Mouse (Mus musculus) brain, adult 2 months (tissue): Measurements from ENCODE around the gene Slc2a12.
A peak's percentile ranks its signal among the peaks of the same experiment; 100 is the strongest.

Experiments used
- DNase-seq: peaks from one replicate; pipeline ENCODE4 v3.0.0; 2011; ENCODE audit warnings: low read depth, low spot score

Gene Slc2a12

DNA sequence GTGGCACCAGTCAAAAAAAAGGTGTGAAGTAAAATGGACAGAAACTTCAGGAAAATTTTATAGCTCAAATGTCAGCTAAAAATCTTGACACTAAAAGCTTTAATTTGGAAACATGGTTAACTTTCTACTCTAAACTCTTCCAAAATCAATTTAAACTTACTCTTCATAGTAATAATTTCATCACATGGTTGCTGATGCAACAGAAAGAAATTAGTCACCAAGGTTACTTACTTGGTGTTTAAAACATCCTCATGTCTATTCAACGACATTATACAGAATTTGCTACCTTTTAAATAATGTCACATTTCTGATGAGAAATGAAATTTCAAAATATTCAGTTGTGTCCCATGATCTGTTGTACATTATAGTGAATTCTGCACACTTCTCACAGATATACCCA, 83.4 kb downstream of the Slc2a12 start:
- DNase-seq: no peak

DNA sequence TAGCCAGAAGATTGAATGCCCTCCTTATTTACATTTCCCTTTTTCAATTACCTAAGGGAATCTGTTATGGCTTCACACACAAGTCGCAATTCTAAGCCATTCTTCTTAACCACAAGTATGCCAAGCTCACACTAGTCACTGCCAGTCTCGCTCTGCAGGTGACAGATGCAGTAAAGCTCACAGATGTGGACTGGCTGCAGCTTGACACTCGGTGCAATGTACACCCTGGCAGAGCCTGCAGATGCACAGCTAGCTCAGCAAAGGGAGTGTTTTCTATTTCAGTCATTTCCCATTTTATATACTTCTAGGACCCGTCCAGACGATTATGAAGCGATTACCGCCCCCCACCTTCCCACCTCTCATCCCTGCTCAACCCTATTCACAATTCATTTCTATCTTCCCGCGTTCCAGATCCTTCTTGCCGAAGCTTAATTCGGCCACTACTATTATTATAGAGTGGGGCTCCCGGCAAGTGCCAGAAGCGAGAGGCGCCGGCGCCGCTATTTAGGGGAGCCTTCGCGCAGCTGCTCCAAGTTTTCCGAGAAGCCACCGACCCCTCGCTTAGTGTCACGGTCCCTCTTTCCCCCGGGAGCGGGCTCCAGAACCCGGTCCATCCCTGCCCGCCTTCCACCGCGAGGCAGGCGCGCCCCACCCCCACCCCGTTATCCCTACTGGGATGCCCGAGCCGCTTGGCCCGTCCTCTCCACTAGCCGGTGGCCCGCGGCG, 85.6 kb downstream of the Slc2a12 start:
- peak; percentile 58 for DNase-seq

DNA sequence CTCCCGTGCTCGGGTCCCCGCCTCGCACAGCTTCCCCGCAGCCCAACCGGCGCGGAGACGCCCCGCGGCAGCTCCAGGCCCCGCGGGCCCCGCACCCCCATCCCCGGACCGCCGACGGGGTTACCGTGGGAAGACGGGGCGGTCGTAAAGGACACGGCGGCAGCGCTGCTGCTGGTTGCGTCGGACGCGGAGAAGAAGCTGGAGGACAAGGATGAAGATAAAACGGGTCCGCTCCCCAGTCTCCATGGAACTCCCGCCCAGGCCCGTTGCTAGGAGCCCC, 86.1 kb downstream of the Slc2a12 start:
- DNase-seq: no peak

DNA sequence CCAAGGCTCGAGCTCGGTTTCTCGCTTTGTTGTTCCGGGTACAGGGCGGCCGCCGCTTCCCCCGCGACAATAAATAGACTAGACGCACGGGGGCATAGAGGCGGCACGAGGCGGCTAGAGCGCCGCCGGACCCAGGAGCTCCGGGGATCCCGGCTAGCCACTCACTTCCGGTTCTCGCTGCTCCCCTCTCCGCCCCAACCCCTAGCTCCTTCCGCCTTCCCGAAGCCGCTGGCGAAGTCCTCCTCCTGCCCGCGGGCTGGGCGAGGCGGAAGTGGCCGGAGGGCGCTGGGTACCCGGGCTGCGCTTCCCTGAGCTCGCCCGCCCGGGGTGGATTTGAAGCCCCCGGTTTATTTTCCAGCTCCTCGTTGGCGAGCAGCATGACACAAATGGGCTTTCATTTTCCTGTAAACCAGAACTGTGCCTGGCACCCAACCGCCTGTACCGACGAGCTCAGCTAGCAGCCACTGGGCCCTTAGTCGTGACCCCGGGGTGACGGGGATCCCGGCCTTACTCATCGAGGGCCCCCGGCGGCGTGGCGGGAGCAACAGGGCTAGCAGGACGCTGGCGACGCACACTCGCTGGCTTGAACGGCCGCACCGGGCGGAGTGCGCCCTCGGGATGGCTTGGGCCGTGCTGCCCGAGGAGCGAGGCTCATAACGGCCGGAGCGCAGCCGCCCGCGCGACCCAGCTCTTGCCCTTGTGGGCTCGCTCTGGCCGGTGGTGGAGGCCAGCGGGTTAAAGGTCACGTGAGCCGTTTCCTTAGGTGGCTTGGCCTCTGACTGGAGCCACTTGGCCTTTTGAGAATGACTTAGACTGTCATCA, 86.7 kb downstream of the Slc2a12 start, which contains the start of gene Tbpl1:
Gene Tbpl1, minus strand, starts transcription at position 667 of the 822 bp plus-strand sequence.
- peak; percentile 99 for DNase-seq

DNA sequence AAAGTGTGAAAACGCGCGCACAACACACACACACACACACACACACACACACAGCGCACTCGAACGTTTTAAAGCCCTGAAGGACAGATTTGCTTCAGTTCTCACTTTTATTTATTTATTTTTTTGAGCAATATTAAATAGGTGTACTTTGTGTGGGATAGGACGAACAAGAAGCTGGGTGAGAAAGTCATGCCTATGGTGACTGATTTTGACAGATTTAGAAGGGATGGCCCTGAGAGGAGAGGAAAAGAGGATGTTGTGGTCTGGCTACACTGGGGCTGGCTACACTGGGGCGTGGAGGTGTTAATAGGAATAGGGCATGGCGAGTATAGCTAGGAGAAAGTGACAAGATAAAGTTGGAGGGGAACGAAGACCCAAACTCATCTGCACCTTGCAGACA, 87.4 kb downstream of the Slc2a12 start:
- DNase-seq: no peak

DNA sequence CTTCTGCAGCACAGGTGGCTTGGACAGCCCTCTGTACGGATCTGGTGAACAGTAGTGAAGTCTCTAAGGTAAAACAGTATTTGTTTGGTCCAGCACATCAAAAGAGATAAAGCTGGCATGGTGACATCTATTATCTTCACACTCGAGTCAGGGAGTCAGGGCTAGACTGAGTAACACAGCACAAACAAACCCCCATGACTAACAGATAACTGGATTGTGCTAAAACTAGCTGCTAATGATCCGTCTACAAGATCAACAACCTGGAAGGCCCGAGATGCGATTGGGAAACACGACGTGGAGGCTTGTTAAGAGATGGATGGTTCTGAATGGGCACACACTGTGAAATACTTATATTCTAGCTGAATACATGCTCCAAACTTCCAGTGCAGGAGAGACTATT, 101.1 kb downstream of the Slc2a12 start:
- DNase-seq: no peak

DNA sequence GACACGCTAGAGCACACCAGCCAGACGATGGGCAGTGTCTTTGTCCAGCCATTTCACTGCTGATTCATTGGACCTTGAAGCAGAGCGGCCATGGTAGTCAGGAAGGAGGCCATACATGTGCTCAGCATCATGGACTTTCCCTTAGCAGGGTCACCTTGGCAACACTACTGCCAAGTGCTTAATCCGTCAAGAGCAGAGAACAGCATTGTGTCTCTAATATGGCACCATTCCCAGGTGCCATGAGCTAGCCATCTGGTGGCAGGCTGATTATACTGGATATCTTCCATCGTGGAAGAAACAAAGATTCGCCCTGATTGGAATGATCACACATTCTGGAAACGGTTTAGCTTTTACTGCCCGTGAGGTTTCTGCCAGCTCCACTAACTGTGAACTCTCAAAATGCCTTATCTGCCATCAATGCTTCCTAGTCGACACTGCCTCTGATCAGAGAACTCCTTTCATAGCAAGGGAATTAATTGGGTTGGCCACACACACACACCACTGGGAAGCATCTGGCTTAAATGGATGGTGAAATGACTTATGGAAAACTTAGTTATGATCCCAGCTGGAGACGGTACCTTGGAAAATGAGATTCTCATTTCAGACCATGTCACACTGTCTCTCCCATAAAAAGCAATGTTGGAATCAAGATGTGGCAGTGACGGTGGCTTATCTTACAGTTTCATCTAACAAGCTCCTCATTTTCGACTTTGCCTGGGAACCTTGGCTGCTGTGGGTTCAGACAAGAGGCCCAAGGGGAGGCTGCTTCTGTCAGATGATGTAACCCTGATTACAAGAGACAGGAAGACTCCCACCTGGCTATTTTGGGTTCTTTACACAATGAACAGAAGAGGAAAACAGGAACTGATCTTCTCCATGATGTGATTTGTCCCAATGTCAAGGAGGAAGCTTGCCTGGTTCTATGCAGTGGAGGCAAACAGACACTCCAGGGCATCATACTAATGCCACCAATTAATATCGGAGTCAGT, 101.8 kb downstream of the Slc2a12 start:
- peak; percentile 97 for DNase-seq

DNA sequence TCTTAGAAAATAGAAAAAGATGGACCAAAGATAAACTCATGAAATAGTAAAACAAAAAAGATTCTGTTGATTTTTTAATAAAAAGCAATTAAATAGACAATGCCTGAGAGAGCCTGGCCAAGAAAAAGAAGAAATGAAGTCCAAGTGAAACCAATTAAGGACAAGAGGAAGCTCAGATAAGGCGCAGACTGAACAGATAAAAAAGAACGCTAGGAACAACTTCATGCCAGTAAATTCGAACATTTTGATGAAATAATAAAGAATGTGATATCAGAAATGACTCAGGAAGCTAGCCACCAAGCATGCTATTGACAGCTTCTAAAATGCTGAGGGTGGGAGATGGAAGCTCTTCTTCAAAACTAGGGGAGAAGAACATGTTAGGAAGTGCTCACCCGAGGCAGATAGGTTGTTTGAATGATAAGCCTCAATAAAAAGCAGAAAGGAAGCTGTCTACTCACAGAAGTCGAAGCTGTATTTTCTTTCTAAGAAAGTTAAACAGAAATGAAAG, 106.4 kb downstream of the Slc2a12 start:
- DNase-seq: no peak
